ENCODE assay signal across 8 mouse cellular contexts in the genomic region with DNA sequence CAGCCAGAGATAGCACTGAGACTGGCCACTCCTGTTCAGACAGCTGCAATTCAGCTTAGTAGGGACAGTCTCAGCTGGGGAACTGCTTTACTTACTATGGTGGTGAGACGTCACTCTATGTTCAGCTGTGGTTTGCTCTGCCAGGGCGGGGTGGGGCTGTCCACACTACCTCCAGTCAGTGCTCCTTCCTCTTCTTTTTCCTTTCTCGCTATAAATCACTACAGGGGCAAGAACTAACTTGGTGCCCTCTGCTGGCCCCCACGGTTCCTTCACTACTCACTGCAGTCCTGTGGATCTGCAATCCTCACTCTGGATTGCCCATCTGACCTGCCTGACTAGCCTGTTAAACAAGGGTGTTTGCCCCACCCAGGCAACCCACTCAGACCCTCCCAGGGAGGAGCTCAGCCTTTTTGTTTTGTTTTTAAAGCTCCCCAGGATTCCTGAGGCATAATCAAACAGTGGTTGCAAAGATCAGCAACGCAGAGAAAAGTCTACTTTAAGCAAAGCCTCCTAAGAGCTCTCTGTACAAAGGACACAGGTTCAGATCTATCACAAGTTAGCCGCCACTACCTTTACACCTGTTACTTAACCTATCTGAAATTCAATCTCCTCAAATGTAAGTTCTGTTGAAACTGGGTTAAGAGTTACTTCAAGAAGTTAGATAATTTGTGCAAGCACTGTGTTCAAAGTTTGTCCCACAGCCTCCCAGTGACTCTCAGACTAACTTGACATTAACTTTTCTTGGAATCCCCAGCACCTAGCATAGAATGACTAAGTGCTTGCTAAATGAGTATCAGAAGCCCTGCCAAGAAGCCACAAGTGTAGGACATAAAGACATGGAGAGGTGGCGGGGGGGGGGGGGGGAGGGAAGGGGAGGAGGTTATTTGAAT. TPM values are rescaled to one million over a fixed set of nuclear protein-coding genes. Genes with fewer than 3 reads are reported as not detected.
DNase-seq lines count a peak whose midpoint lies in the region; ATAC-seq and TF ChIP-seq lines count a peak whose summit lies in the region.

No protein-coding gene starts in this region.

- peak; percentile 77 for ATAC-seq in CD4-positive, CD25-positive, alpha-beta regulatory T cell, adult 4 months
- no peak for ATAC-seq in erythroid progenitor cell, adult 5-6 weeks (replicated peaks; ENCODE audit: low FRiP score, poor library complexity, severe bottlenecking)

- peak overlapping the region; percentile 60; the same call in 1 of the 2 replicates for H3K4me3 ChIP-seq in embryonic fibroblast, embryonic 13.5 days (ENCODE audit: insufficient read depth, low read length)
- peak overlapping the region; percentile 92 for H3K4me3 ChIP-seq in megakaryocyte, embryonic 14.5 days (replicated peaks)

- no peaks in the 10 kb centered on the region for H3K36me3 ChIP-seq in megakaryocyte, embryonic 14.5 days (replicated peaks; ENCODE audit: low read length)
- H3K36me3 ChIP-seq in splenic B cell, adult 2 months (ENCODE audit: control insufficient read depth, insufficient read depth, low read length, poor library complexity, severe bottlenecking) = no peaks in the 10 kb centered on the region

- DNase-seq in ZHBTc4 (ENCODE audit: low read depth, low spot score) = peak; percentile 39
- peak; percentile 62 to 71 for DNase-seq in heart, postnatal 10 days
- peak; percentile 58 to 72 for DNase-seq in kidney, postnatal 25 days
- peak; percentile 91 for DNase-seq in splenic B cell, adult 2 months (ENCODE audit: low read depth, low spot score)

- no peak overlapping the region for H3K27ac ChIP-seq in embryonic fibroblast, embryonic 13.5 days (ENCODE audit: insufficient read depth, low read length)

- no peak for TF ChIP-seq CTCF in embryonic fibroblast, embryonic 13.5 days (IDR thresholded peaks at IDR 0.05; ENCODE audit: borderline replicate concordance, insufficient read depth, low read length)

- peaks cover 25% of the 10 kb centered on the region for H3K27me3 ChIP-seq in megakaryocyte, embryonic 14.5 days (replicated peaks)
- H3K27me3 ChIP-seq in splenic B cell, adult 2 months (ENCODE audit: control insufficient read depth, insufficient read depth, low read length, poor library complexity, severe bottlenecking) = no peaks in the 10 kb centered on the region

- intact Hi-C loops in heart, postnatal 10 days (cut with DNase I) = loop anchor here (1.0 kb wide), 1 partner anchor 163 kb away; no protein-coding TSS in a partner anchor

- no peak for TF ChIP-seq POLR2A in embryonic fibroblast, embryonic 13.5 days (IDR thresholded peaks at IDR 0.05; ENCODE audit: low read depth, low read length)

- peaks cover 3% of the 10 kb centered on the region for H3K4me1 ChIP-seq in embryonic fibroblast, embryonic 13.5 days (ENCODE audit: control insufficient read depth, insufficient read depth, low read length)
- H3K4me1 ChIP-seq in megakaryocyte, embryonic 14.5 days = peaks cover 27% of the 10 kb centered on the region

- H3K9me3 ChIP-seq in megakaryocyte, embryonic 14.5 days = peaks cover 8% of the 10 kb centered on the region

RNA-seq across cellular contexts. Expression of gene Tmem109, which starts 1.5 kb away (rescaled TPM):
- 10 to 100 TPM; 57.5 to 82.3 TPM for polyA plus RNA-seq in CD4-positive, CD25-positive, alpha-beta regulatory T cell, adult 4 months (2017; shearing (Covaris generic))
- 50.6 and 59.9 TPM in 2 replicates for polyA plus RNA-seq in embryonic fibroblast, embryonic 13.5 days (2011; ENCODE audit: insufficient read length, low read depth, missing spikeins)
- 100 to 1,000 TPM in 1 of 2 experiments, 10 to 100 TPM in 1; 95.3 to 104 TPM for total RNA-seq in heart, postnatal 10 days (2021)
- 6.7 and 17.2 TPM in 2 replicates for polyA plus RNA-seq in megakaryocyte, embryonic 14.5 days (2012; ENCODE audit: insufficient read depth, low replicate concordance)
- 4.7 and 9.6 TPM in 2 replicates for total RNA-seq in erythroid progenitor cell, adult 5-6 weeks (2015; ENCODE audit: low replicate concordance)
- total RNA-seq in erythroid progenitor cell, adult 5-6 weeks (2017; ENCODE audit: low replicate concordance) = 4.4 and 14.0 TPM in 2 replicates

RNA-seq across cellular contexts. Expression of gene Tmem132a, which starts 10.6 kb away (rescaled TPM):
- under 1 TPM in 1 of 2 experiments, not detected in 1; 0.39 TPM for polyA plus RNA-seq in CD4-positive, CD25-positive, alpha-beta regulatory T cell, adult 4 months (2017; shearing (Covaris generic))
- polyA plus RNA-seq in embryonic fibroblast, embryonic 13.5 days (2011; ENCODE audit: insufficient read length, low read depth, missing spikeins) = 29.6 and 37.5 TPM in 2 replicates
- total RNA-seq in heart, postnatal 10 days (2021) = 10 to 100 TPM; 36.7 to 42.0 TPM
- 1.0 and 2.9 TPM in 2 replicates for polyA plus RNA-seq in megakaryocyte, embryonic 14.5 days (2012; ENCODE audit: insufficient read depth, low replicate concordance)
- not detected in 2 replicates for total RNA-seq in erythroid progenitor cell, adult 5-6 weeks (2015; ENCODE audit: low replicate concordance)
- total RNA-seq in erythroid progenitor cell, adult 5-6 weeks (2017; ENCODE audit: low replicate concordance) = not detected in 2 replicates

RNA-seq across cellular contexts. Expression of gene Prpf19, which starts 14.7 kb away (rescaled TPM):
- polyA plus RNA-seq in CD4-positive, CD25-positive, alpha-beta regulatory T cell, adult 4 months (2017; shearing (Covaris generic)) = 10 to 100 TPM; 10.4 to 24.8 TPM
- 115 TPM in 2 replicates for polyA plus RNA-seq in embryonic fibroblast, embryonic 13.5 days (2011; ENCODE audit: insufficient read length, low read depth, missing spikeins)
- 100 to 1,000 TPM; 211 to 235 TPM for total RNA-seq in heart, postnatal 10 days (2021)
- 16.9 and 54.8 TPM in 2 replicates for polyA plus RNA-seq in megakaryocyte, embryonic 14.5 days (2012; ENCODE audit: insufficient read depth, low replicate concordance)
- 18.4 and 19.5 TPM in 2 replicates for total RNA-seq in erythroid progenitor cell, adult 5-6 weeks (2015; ENCODE audit: low replicate concordance)
- 17.7 and 21.6 TPM in 2 replicates for total RNA-seq in erythroid progenitor cell, adult 5-6 weeks (2017; ENCODE audit: low replicate concordance)

RNA-seq across cellular contexts. Expression of gene Zp1, which starts 40.1 kb away (rescaled TPM):
- polyA plus RNA-seq in CD4-positive, CD25-positive, alpha-beta regulatory T cell, adult 4 months (2017; shearing (Covaris generic)) = not detected
- polyA plus RNA-seq in embryonic fibroblast, embryonic 13.5 days (2011; ENCODE audit: insufficient read length, low read depth, missing spikeins) = not detected in 2 replicates
- not detected for total RNA-seq in heart, postnatal 10 days (2021)
- not detected in 2 replicates for polyA plus RNA-seq in megakaryocyte, embryonic 14.5 days (2012; ENCODE audit: insufficient read depth, low replicate concordance)
- not detected in 2 replicates for total RNA-seq in erythroid progenitor cell, adult 5-6 weeks (2015; ENCODE audit: low replicate concordance)
- not detected in 2 replicates for total RNA-seq in erythroid progenitor cell, adult 5-6 weeks (2017; ENCODE audit: low replicate concordance)

RNA-seq across cellular contexts. Expression of gene Slc15a3, which starts 40.8 kb away (rescaled TPM):
- polyA plus RNA-seq in CD4-positive, CD25-positive, alpha-beta regulatory T cell, adult 4 months (2017; shearing (Covaris generic)) = 1 to 10 TPM; 2.0 to 4.2 TPM
- polyA plus RNA-seq in embryonic fibroblast, embryonic 13.5 days (2011; ENCODE audit: insufficient read length, low read depth, missing spikeins) = 0.53 and 2.1 TPM in 2 replicates
- total RNA-seq in heart, postnatal 10 days (2021) = 1 to 10 TPM; 2.6 to 3.0 TPM
- 13.1 and 29.4 TPM in 2 replicates for polyA plus RNA-seq in megakaryocyte, embryonic 14.5 days (2012; ENCODE audit: insufficient read depth, low replicate concordance)
- 1.8 and 3.8 TPM in 2 replicates for total RNA-seq in erythroid progenitor cell, adult 5-6 weeks (2015; ENCODE audit: low replicate concordance)
- total RNA-seq in erythroid progenitor cell, adult 5-6 weeks (2017; ENCODE audit: low replicate concordance) = 2.4 TPM in 1 of 2 replicates, not detected in the other

Comparison
In these comparisons a context has a peak if more than half of its experiments do, and no peak if none do; other contexts are left out.
1. DNase-seq: peak in every context shown above with its lines; median percentile 91 in splenic B cell, adult 2 months; 66 in heart, postnatal 10 days; 65 in kidney, postnatal 25 days; 39 in ZHBTc4.